Mouse (Mus musculus): ENCODE measurements around the gene Runx1. TPM values are rescaled to one million over a fixed set of nuclear protein-coding genes. Genes with fewer than 3 reads are reported as not detected.

Runx1 gene
- polyA plus RNA-seq, 1 experiment from 2014 or later: 0.59 TPM

DNA sequence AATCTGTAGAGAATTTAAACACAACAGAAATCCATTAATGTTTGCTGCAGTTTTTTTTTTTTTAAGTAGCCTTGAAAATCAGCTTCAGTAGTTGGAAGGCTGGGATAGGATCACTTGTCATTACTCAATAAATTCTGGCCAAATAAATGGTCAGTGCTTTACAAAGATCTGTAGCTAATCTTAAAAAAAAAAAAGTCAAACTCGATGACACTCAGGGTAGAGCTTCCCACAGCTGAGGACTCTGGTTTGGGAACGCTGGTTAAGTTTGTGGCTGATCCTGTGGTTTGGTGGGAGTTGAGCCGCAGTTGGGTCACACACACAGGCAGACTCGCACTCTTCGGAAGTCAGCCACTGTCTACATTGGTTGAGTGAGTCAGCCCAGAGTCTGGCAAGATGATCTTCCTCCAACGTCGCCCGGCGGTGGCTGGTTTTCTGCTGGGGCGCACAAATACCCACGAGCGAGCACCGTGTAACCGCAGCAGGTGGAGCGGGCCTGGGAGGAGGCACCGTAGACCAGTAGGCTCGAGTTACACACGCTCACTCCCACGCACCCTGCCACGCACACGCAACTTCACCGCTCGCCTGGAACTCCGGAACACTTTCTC is 129.4 kb downstream of the Runx1 start:
- Histone ChIP-seq H3K4me3 (ENCODE audit: low read depth, low read length) (peak overlapping the region; percentile 31), H3K4me2 (ENCODE audit: low read depth, low read length) (peak overlapping the region; percentile 60), H3K9me3 (ENCODE audit: control insufficient read depth, low read length) (no peaks in the 10 kb centered on the region), H3K9ac (replicated peaks; ENCODE audit: low read depth, low read length) (no peak overlapping the region), H3K27ac (ENCODE audit: low read depth, low read length) (no peak overlapping the region), H3K4me1 (ENCODE audit: control insufficient read depth, insufficient read depth, low read length) (peaks cover 28% of the 10 kb centered on the region), H3K27me3 (ENCODE audit: control insufficient read depth, insufficient read depth, low read length) (peaks cover 64% of the 10 kb centered on the region), H3K36me3 (ENCODE audit: control insufficient read depth, insufficient read depth, low read length) (no peaks in the 10 kb centered on the region)
- ATAC-seq (ENCODE audit: low read depth): no peak
- WGBS: under 1% methylated on average over 24 of the region's 24 CpGs

- H3K9ac ChIP-seq (replicated peaks; ENCODE audit: low read depth, low read length): no peak overlapping the region
- H3K4me1 ChIP-seq (ENCODE audit: control insufficient read depth, insufficient read depth, low read length): peaks cover 28% of the 10 kb centered on the region
- 8% methylated on average over 12 of the region's 12 CpGs for WGBS
- H3K9me3 ChIP-seq (ENCODE audit: control insufficient read depth, low read length): no peaks in the 10 kb centered on the region
- H3K36me3 ChIP-seq (ENCODE audit: control insufficient read depth, insufficient read depth, low read length): no peaks in the 10 kb centered on the region
- peaks cover 64% of the 10 kb centered on the region for H3K27me3 ChIP-seq (ENCODE audit: control insufficient read depth, insufficient read depth, low read length)
- H3K4me2 ChIP-seq (ENCODE audit: low read depth, low read length): no peak overlapping the region
- no peak overlapping the region for H3K27ac ChIP-seq (ENCODE audit: low read depth, low read length)
- no peak for ATAC-seq (ENCODE audit: low read depth)
- H3K4me3 ChIP-seq (ENCODE audit: low read depth, low read length): peak overlapping the region; percentile 12; the same call in 1 of the 2 replicates
Measured at GRCm38 (mm10) chr16:92695981-92696380, 130.0 kb downstream of the Runx1 start.

- Histone ChIP-seq H3K4me1 (ENCODE audit: control insufficient read depth, insufficient read depth, low read length) (peaks cover 28% of the 10 kb centered on the region), H3K9ac (replicated peaks; ENCODE audit: low read depth, low read length) (no peak overlapping the region), H3K36me3 (ENCODE audit: control insufficient read depth, insufficient read depth, low read length) (no peaks in the 10 kb centered on the region), H3K4me3 (ENCODE audit: low read depth, low read length) (peak overlapping the region; percentile 12), H3K9me3 (ENCODE audit: control insufficient read depth, low read length) (no peaks in the 10 kb centered on the region), H3K27ac (ENCODE audit: low read depth, low read length) (no peak overlapping the region), H3K27me3 (ENCODE audit: control insufficient read depth, insufficient read depth, low read length) (peaks cover 58% of the 10 kb centered on the region), H3K4me2 (ENCODE audit: low read depth, low read length) (peak overlapping the region; percentile 21; the same call in 1 of the 2 replicates)
- ATAC-seq (ENCODE audit: low read depth): no peak
- WGBS: under 1% methylated on average over 43 of the region's 43 CpGs
Measured at GRCm38 (mm10) chr16:92695200-92695921, 130.6 kb downstream of the Runx1 start.

- no peak overlapping the region for H3K4me2 ChIP-seq (ENCODE audit: low read depth, low read length)
- H3K9ac ChIP-seq (replicated peaks; ENCODE audit: low read depth, low read length): no peak overlapping the region
- H3K27ac ChIP-seq (ENCODE audit: low read depth, low read length): no peak overlapping the region
- H3K4me1 ChIP-seq (ENCODE audit: control insufficient read depth, insufficient read depth, low read length): peaks cover 24% of the 10 kb centered on the region
- no peak overlapping the region for H3K4me3 ChIP-seq (ENCODE audit: low read depth, low read length)
- no peaks in the 10 kb centered on the region for H3K9me3 ChIP-seq (ENCODE audit: control insufficient read depth, low read length)
- peaks cover 54% of the 10 kb centered on the region for H3K27me3 ChIP-seq (ENCODE audit: control insufficient read depth, insufficient read depth, low read length)
- ATAC-seq (ENCODE audit: low read depth): no peak
- WGBS: 2% methylated on average over 16 of the region's 19 CpGs
- no peaks in the 10 kb centered on the region for H3K36me3 ChIP-seq (ENCODE audit: control insufficient read depth, insufficient read depth, low read length)
Measured at GRCm38 (mm10) chr16:92694496-92695106, 131.3 kb downstream of the Runx1 start.

- 78% methylated on average over 7 of the region's 7 CpGs for WGBS
- H3K4me3 ChIP-seq (ENCODE audit: low read depth, low read length): no peak overlapping the region
- 0 out of 2 replicates have a peak, but pooled peaks cover 6% of the 10 kb centered on the region for H3K4me1 ChIP-seq (ENCODE audit: control insufficient read depth, insufficient read depth, low read length)
- no peak overlapping the region for H3K9ac ChIP-seq (replicated peaks; ENCODE audit: low read depth, low read length)
- H3K4me2 ChIP-seq (ENCODE audit: low read depth, low read length): no peak overlapping the region
- peaks cover 22% of the 10 kb centered on the region; the same call in 1 of the 2 replicates for H3K27me3 ChIP-seq (ENCODE audit: control insufficient read depth, insufficient read depth, low read length)
- no peak overlapping the region for H3K27ac ChIP-seq (ENCODE audit: low read depth, low read length)
- H3K36me3 ChIP-seq (ENCODE audit: control insufficient read depth, insufficient read depth, low read length): no peaks in the 10 kb centered on the region
- no peaks in the 10 kb centered on the region for H3K9me3 ChIP-seq (ENCODE audit: control insufficient read depth, low read length)
- ATAC-seq (ENCODE audit: low read depth): no peak
Measured at GRCm38 (mm10) chr16:92690759-92691158, 135.2 kb downstream of the Runx1 start.

- 95% methylated on average over 21 of the region's 21 CpGs for WGBS
- H3K27ac ChIP-seq (ENCODE audit: low read depth, low read length): no peak overlapping the region
- ATAC-seq (ENCODE audit: low read depth): no peak
- H3K4me3 ChIP-seq (ENCODE audit: low read depth, low read length): no peak overlapping the region
- no peaks in the 10 kb centered on the region for H3K4me1 ChIP-seq (ENCODE audit: control insufficient read depth, insufficient read depth, low read length)
- no peaks in the 10 kb centered on the region for H3K9me3 ChIP-seq (ENCODE audit: control insufficient read depth, low read length)
- H3K9ac ChIP-seq (replicated peaks; ENCODE audit: low read depth, low read length): no peak overlapping the region
- no peak overlapping the region for H3K4me2 ChIP-seq (ENCODE audit: low read depth, low read length)
- H3K36me3 ChIP-seq (ENCODE audit: control insufficient read depth, insufficient read depth, low read length): no peaks in the 10 kb centered on the region
- peaks cover 17% of the 10 kb centered on the region; the same call in 1 of the 2 replicates for H3K27me3 ChIP-seq (ENCODE audit: control insufficient read depth, insufficient read depth, low read length)
Measured at GRCm38 (mm10) chr16:92688941-92689340, 137.0 kb downstream of the Runx1 start.

- WGBS: 94% methylated on average over 10 of the region's 10 CpGs
- no peak for ATAC-seq (ENCODE audit: low read depth)
Measured at GRCm38 (mm10) chr16:92686978-92687377, 139.0 kb downstream of the Runx1 start.

GRCm38 (mm10) chr16:92685766-92686315 is 140.1 kb downstream of the Runx1 start:
- Histone ChIP-seq H3K4me1 (ENCODE audit: control insufficient read depth, insufficient read depth, low read length) (no peaks in the 10 kb centered on the region), H3K9me3 (ENCODE audit: control insufficient read depth, low read length) (no peaks in the 10 kb centered on the region), H3K9ac (replicated peaks; ENCODE audit: low read depth, low read length) (no peak overlapping the region), H3K27me3 (ENCODE audit: control insufficient read depth, insufficient read depth, low read length) (no peaks in the 10 kb centered on the region), H3K4me2 (ENCODE audit: low read depth, low read length) (no peak overlapping the region), H3K36me3 (ENCODE audit: control insufficient read depth, insufficient read depth, low read length) (no peaks in the 10 kb centered on the region), H3K27ac (ENCODE audit: low read depth, low read length) (no peak overlapping the region), H3K4me3 (ENCODE audit: low read depth, low read length) (no peak overlapping the region)
- ATAC-seq (ENCODE audit: low read depth): no peak
- 52% methylated on average over 6 of the region's 6 CpGs for WGBS

More at GRCm38 (mm10) chr16:92686978-92687377, 139.0 kb downstream of the Runx1 start:
- Histone ChIP-seq H3K4me3 (ENCODE audit: low read depth, low read length) (no peak overlapping the region), H3K9ac (replicated peaks; ENCODE audit: low read depth, low read length) (no peak overlapping the region), H3K27ac (ENCODE audit: low read depth, low read length) (no peak overlapping the region), H3K36me3 (ENCODE audit: control insufficient read depth, insufficient read depth, low read length) (no peaks in the 10 kb centered on the region), H3K27me3 (ENCODE audit: control insufficient read depth, insufficient read depth, low read length) (no peaks in the 10 kb centered on the region), H3K4me2 (ENCODE audit: low read depth, low read length) (no peak overlapping the region), H3K9me3 (ENCODE audit: control insufficient read depth, low read length) (no peaks in the 10 kb centered on the region), H3K4me1 (ENCODE audit: control insufficient read depth, insufficient read depth, low read length) (no peaks in the 10 kb centered on the region)
